Mouse (Mus musculus) MEL (cell line): ENCODE measurements around the gene Micu1.

ENCODE experiments used
- CHD2 ChIP-seq: IDR thresholded peaks from 2 replicates; pipeline ENCODE4 v1.6.1; 2011; ENCODE audit warnings: low read length, improper control_type of control experiment
- CTCF ChIP-seq, 3 experiments: IDR thresholded peaks in 2 of 3; conservative IDR thresholded peaks in 1 of 3; 2 replicates each; pipeline ENCODE4 v1.5.1; 2011 to 2012; ENCODE audit warnings: low read length in 3 of 3, low read depth in 2 of 3, mild to moderate bottlenecking in 2 of 3, improper control_type of control experiment in 1 of 3, inconsistent platforms in 1 of 3, mixed read lengths in 1 of 3, moderate library complexity in 1 of 3; ENCODE audit not compliant: control insufficient read depth in 1 of 3, insufficient read depth in 1 of 3, poor library complexity in 1 of 3, severe bottlenecking in 1 of 3
- EP300 ChIP-seq, 2 experiments: IDR thresholded peaks; 2 replicates each; pipeline ENCODE4 v1.6.1; 2011; ENCODE audit warnings: improper control_type of control experiment in 2 of 2, low read length in 2 of 2, low read depth in 1 of 2, mild to moderate bottlenecking in 1 of 2
- GABPA ChIP-seq: IDR thresholded peaks from 2 replicates; pipeline ENCODE4 v1.6.1; 2012; ENCODE audit warnings: low read depth, mild to moderate bottlenecking, inconsistent platforms, low read length, improper control_type of control experiment, moderate library complexity
- HCFC1 ChIP-seq: IDR thresholded peaks from 2 replicates; pipeline ENCODE4 v1.6.1; 2012; ENCODE audit warnings: low read depth, mild to moderate bottlenecking, inconsistent platforms, low read length, improper control_type of control experiment, moderate library complexity
- MAFK ChIP-seq: IDR thresholded peaks from 2 replicates; pipeline ENCODE4 v1.6.1; 2011; ENCODE audit warnings: low read depth, mild to moderate bottlenecking, low read length, improper control_type of control experiment, borderline replicate concordance
- POLR2AphosphoS5 ChIP-seq: IDR thresholded peaks from 2 replicates; pipeline ENCODE4 v1.6.1; 2012; ENCODE audit warnings: low read depth, borderline replicate concordance, mild to moderate bottlenecking, inconsistent platforms, low read length, moderate library complexity, mixed read lengths
- TCF12 ChIP-seq: IDR thresholded peaks from 2 replicates; pipeline ENCODE4 v1.6.1; 2014; ENCODE audit warnings: low read depth, mild to moderate bottlenecking, inconsistent platforms, low read length, improper control_type of control experiment, moderate library complexity
- ZNF384 ChIP-seq: IDR thresholded peaks from 2 replicates; pipeline ENCODE4 v1.6.1; 2012; ENCODE audit warnings: low read depth, mild to moderate bottlenecking, inconsistent platforms, low read length, improper control_type of control experiment

- TF ChIP-seq CTCF (IDR thresholded peaks at IDR 0.05 in 2 of 3, conservative IDR thresholded peaks at IDR 0.05 in 1 of 3; ENCODE audit: control insufficient read depth in 1 of 3, insufficient read depth in 1 of 3, low read depth in 2 of 3, low read length in 3 of 3, poor library complexity in 1 of 3, severe bottlenecking in 1 of 3), result no peak
- TF ChIP-seq CHD2, result no peak
- TF ChIP-seq GABPA, result no peak
- no peak for TF ChIP-seq EP300 (IDR thresholded peaks at IDR 0.05; ENCODE audit: low read depth in 1 of 2, low read length in 2 of 2)
- no peak for TF ChIP-seq POLR2AphosphoS5
- TF ChIP-seq MAFK, result no peak
- TF ChIP-seq HCFC1, result no peak
- TF ChIP-seq ZNF384, result no peak
- no peak for TF ChIP-seq TCF12
These were observed 178.6 kb downstream of the Micu1 start for GRCm38 (mm10) chr10:59880837-59881236.
